Mouse (Mus musculus) heart, postnatal 0 days (tissue): Measurements from ENCODE around the gene Ugt1a6b.

Experiments
- CTCF ChIP-seq: IDR thresholded peaks from 2 replicates; pipeline ENCODE4 v1.5.1; 2016; ENCODE audit warnings: antibody characterized with exemption, control low read depth, low read depth
- EP300 ChIP-seq: IDR thresholded peaks from 2 replicates; pipeline ENCODE4 v1.6.1; 2016; ENCODE audit warnings: antibody characterized with exemption, low read depth

- TF ChIP-seq EP300 (no peak), CTCF (no peak)
Measured at GRCm38 (mm10) chr1:88262961-88263360, 159.9 kb downstream of the Ugt1a6b start.
